Mouse (Mus musculus) midbrain, postnatal 0 days (tissue): ENCODE data around the gene Trpc1. TPM values are rescaled to one million over a fixed set of nuclear protein-coding genes. Genes with fewer than 3 reads are reported as not detected.

ENCODE experiments used
- ATAC-seq: fragments of 200-750 bp; cut with Nextera tagmentation; 2 replicates; pipeline ENCODE4 v1.8.0; 2017; ENCODE audit warnings: moderate number of reproducible peaks, mild to moderate bottlenecking, moderate TSS enrichment, moderate library complexity; ENCODE audit not compliant: low FRiP score
- DNase-seq: peaks from one replicate; pipeline ENCODE4 v3.0.0-alpha.2; 2015; ENCODE audit warnings: low spot score
- H3K27ac ChIP-seq: fragments of 300-500 bp; sonication (generic); 2 replicates; pipeline ENCODE4 v1.5.1; 2014; ENCODE audit warnings: low read depth, mild to moderate bottlenecking, low read length, mixed read lengths
- H3K27me3 ChIP-seq: fragments of 300-500 bp; sonication (generic); 2 replicates; pipeline ENCODE4 v1.6.1; 2014; ENCODE audit warnings: low read length, control low read depth, mixed read lengths; ENCODE audit not compliant: insufficient read depth
- H3K36me3 ChIP-seq: fragments of 300-500 bp; sonication (generic); 2 replicates; pipeline ENCODE4 v1.6.1; 2014; ENCODE audit warnings: low read length, control low read depth, mixed read lengths; ENCODE audit not compliant: insufficient read depth
- H3K4me1 ChIP-seq: fragments of 300-500 bp; sonication (generic); 2 replicates; pipeline ENCODE4 v1.6.1; 2014; ENCODE audit warnings: mild to moderate bottlenecking, control low read depth, antibody characterized with exemption, low read length, mixed read lengths; ENCODE audit not compliant: insufficient read depth
- H3K4me2 ChIP-seq: fragments of 300-500 bp; sonication (generic); 2 replicates; pipeline ENCODE4 v1.6.1; 2014; ENCODE audit warnings: low read depth, mild to moderate bottlenecking, low read length, mixed read lengths; ENCODE audit not compliant: poor library complexity, severe bottlenecking
- H3K4me3 ChIP-seq: fragments of 300-500 bp; sonication (generic); 2 replicates; pipeline ENCODE4 v1.5.1; 2014; ENCODE audit warnings: low read depth, mild to moderate bottlenecking, low read length, moderate library complexity
- H3K9ac ChIP-seq: fragments of 300-500 bp; sonication (generic); replicated peaks from 2 replicates; pipeline ENCODE4 v1.6.1; 2014; ENCODE audit warnings: mild to moderate bottlenecking, low read length, moderate library complexity, mixed read lengths; ENCODE audit not compliant: poor library complexity, severe bottlenecking
- H3K9me3 ChIP-seq: fragments of 300-500 bp; sonication (generic); 2 replicates; pipeline ENCODE4 v1.6.1; 2016; ENCODE audit warnings: low read length, control low read depth
- CTCF ChIP-seq: IDR thresholded peaks from 2 replicates; pipeline ENCODE4 v1.5.1; 2016; ENCODE audit warnings: antibody characterized with exemption, mild to moderate bottlenecking
- WGBS: fragments of 180-500 bp; shearing (Covaris S2); extraction: QIAGEN DNeasy Blood & Tissue Kit; methylation state at CpG from one replicate; pipeline ENCODE4 v1.1.7; 2014; 5-methylcytosine and 5-hydroxymethylcytosine counted together
- polyA plus RNA-seq: library from polyadenylated mRNA; unstranded; fragments of >200 nt; fragmentation: Nextera tagmentation; extraction: Ambion mirVana; gene quantifications from 2 replicates; pipeline ENCODE4 v1.2.1, GENCODE M21; 2015
- total RNA-seq: library from RNA; depleted of rRNA; stranded (reverse); fragments of >200 nt; gene quantifications from 2 replicates; pipeline ENCODE4 v1.2.3, GENCODE M21; 2014; rRNA removed

The Trpc1 gene
- total and polyA plus RNA-seq, 2 experiments from 2014 or later, result 7.1 to 22.3 TPM

DNA sequence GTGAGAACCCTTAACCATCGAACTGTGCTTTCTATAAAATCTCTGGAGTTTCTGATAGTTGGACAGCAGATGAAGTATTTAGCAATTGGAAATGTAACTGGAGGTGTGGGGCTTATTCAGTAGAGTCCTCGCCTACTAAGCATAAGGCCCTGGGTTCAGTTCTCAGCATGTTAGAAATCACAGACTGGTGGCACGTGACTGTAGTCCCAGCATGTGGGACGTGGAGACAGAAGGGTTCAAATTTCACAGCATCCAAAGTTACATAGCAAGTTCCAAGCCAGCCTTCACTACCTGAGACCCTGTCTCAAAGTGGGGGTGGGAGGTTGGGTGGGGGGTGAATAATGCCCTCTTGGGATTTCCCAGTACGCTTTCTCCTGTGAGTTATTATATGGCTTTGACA is 81.9 kb downstream of the Trpc1 start:
- DNase-seq, result no peak
- no peak for ATAC-seq
- Histone ChIP-seq H3K9ac (no peak overlapping the region), H3K27ac (no peak overlapping the region), H3K4me2 (no peak overlapping the region), H3K4me1 (no peaks in the 10 kb centered on the region), H3K27me3 (no peaks in the 10 kb centered on the region), H3K4me3 (no peak overlapping the region), H3K9me3 (no peaks in the 10 kb centered on the region), H3K36me3 (no peaks in the 10 kb centered on the region)
- 64% methylated on average over 5 of the region's 5 CpGs for WGBS
- no peak for TF ChIP-seq CTCF

DNA sequence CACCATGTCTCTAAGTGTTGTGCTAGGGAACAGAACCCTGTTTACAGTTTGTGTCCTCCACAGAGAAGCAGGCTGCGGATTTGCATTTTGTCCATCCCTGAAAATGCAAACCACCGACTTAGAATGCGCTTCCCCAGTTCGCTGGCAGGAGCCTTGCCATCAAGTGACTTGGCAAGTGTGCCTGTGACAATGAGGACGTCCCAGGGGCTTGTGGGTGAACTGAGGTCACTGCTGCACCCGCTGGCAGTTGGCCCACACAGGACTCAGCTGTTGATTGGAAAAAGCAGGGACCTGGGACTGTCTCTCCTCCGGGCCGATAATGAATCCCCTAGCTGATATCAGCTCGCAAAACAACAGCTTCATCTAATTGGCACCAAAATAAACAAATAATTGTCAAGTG is 82.3 kb downstream of the Trpc1 start:
- no peak overlapping the region for H3K27ac ChIP-seq
- no peak overlapping the region for H3K4me3 ChIP-seq
- no peak overlapping the region for H3K4me2 ChIP-seq
- no peaks in the 10 kb centered on the region for H3K9me3 ChIP-seq
- DNase-seq, result peak; percentile 77
- H3K4me1 ChIP-seq, result no peaks in the 10 kb centered on the region
- H3K27me3 ChIP-seq, result no peaks in the 10 kb centered on the region
- no peak for TF ChIP-seq CTCF
- no peak overlapping the region for H3K9ac ChIP-seq
- ATAC-seq, result no peak
- WGBS, result 22% methylated on average over 9 of the region's 9 CpGs
- no peaks in the 10 kb centered on the region for H3K36me3 ChIP-seq

GRCm38 (mm10) chr9:95665835-95666234 is 84.3 kb downstream of the Trpc1 start:
- no peak for DNase-seq
- TF ChIP-seq CTCF, result no peak
- Histone ChIP-seq H3K4me1 (no peaks in the 10 kb centered on the region), H3K9ac (no peak overlapping the region), H3K27ac (no peak overlapping the region), H3K4me3 (no peak overlapping the region), H3K27me3 (no peaks in the 10 kb centered on the region), H3K36me3 (no peaks in the 10 kb centered on the region), H3K9me3 (no peaks in the 10 kb centered on the region), H3K4me2 (no peak overlapping the region)
- no peak for ATAC-seq
- WGBS, result 87% methylated on average over 6 of the region's 6 CpGs

GRCm38 (mm10) chr9:95664290-95664989 is 85.7 kb downstream of the Trpc1 start:
- no peaks in the 10 kb centered on the region for H3K9me3 ChIP-seq
- H3K4me1 ChIP-seq, result no peaks in the 10 kb centered on the region
- no peak overlapping the region for H3K9ac ChIP-seq
- DNase-seq, result no peak
- no peak for ATAC-seq
- 39% methylated on average over 10 of the region's 10 CpGs for WGBS
- TF ChIP-seq CTCF, result no peak
- H3K4me3 ChIP-seq, result no peak overlapping the region
- no peak overlapping the region for H3K27ac ChIP-seq
- no peaks in the 10 kb centered on the region for H3K36me3 ChIP-seq
- H3K27me3 ChIP-seq, result no peaks in the 10 kb centered on the region
- H3K4me2 ChIP-seq, result no peak overlapping the region

GRCm38 (mm10) chr9:95657941-95658340 is 92.2 kb downstream of the Trpc1 start:
- Histone ChIP-seq H3K9me3 (no peaks in the 10 kb centered on the region), H3K4me3 (no peak overlapping the region)
- WGBS, result 93% methylated on average over 2 of the region's 2 CpGs

More at GRCm38 (mm10) chr9:95657941-95658340, 92.2 kb downstream of the Trpc1 start:
- no peak for TF ChIP-seq CTCF
- DNase-seq (no peak), ATAC-seq (no peak)
- Histone ChIP-seq H3K27ac (no peak overlapping the region), H3K27me3 (no peaks in the 10 kb centered on the region), H3K9ac (no peak overlapping the region), H3K4me2 (no peak overlapping the region), H3K4me1 (0 out of 2 replicates have a peak, but pooled peaks cover 2% of the 10 kb centered on the region), H3K36me3 (no peaks in the 10 kb centered on the region)

Other genes starting within 250 kb of the Trpc1 start
- 37.8 and 51.2 TPM in 2 replicates for gene U2surp, start 238.4 kb downstream of the Trpc1 start, total RNA-seq
- gene U2surp, start 238.4 kb downstream of the Trpc1 start, polyA plus RNA-seq, result 116 and 138 TPM in 2 replicates
- 29.5 and 32.3 TPM in 2 replicates for gene Paqr9, start 190.7 kb downstream of the Trpc1 start, total RNA-seq
- 6.1 and 6.5 TPM in 2 replicates for gene Paqr9, start 190.7 kb downstream of the Trpc1 start, polyA plus RNA-seq
- gene Pcolce2, start 112.8 kb downstream of the Trpc1 start, total RNA-seq, result 0.66 and 1.7 TPM in 2 replicates
- 2.0 and 2.1 TPM in 2 replicates for gene Pcolce2, start 112.8 kb downstream of the Trpc1 start, polyA plus RNA-seq
- 0.77 and 1.8 TPM in 2 replicates for gene Pls1, start 94.9 kb upstream of the Trpc1 start, total RNA-seq
- 2.2 and 2.9 TPM in 2 replicates for gene Pls1, start 94.9 kb upstream of the Trpc1 start, polyA plus RNA-seq
- gene Atr, start 107.2 kb upstream of the Trpc1 start, total RNA-seq, result 22.9 and 23.0 TPM in 2 replicates
- gene Atr, start 107.2 kb upstream of the Trpc1 start, polyA plus RNA-seq, result 5.6 and 6.6 TPM in 2 replicates
- 18.4 and 25.1 TPM in 2 replicates for gene Xrn1, start 204.4 kb upstream of the Trpc1 start, total RNA-seq
- 12.2 and 15.7 TPM in 2 replicates for gene Xrn1, start 204.4 kb upstream of the Trpc1 start, polyA plus RNA-seq